Mouse (Mus musculus) kidney, embryonic 14.5 days (tissue): ENCODE measurements at regions not wholly inside any gene's neighbourhood (a gene's known extent, or its start where the extent isn't known, plus 50 kb on each side); places are given as distances from the start of the nearest gene placed in this dataset.

Source experiments
- ATAC-seq: fragments of 200-750 bp; cut with Nextera tagmentation; 2 replicates; pipeline ENCODE4 v1.8.0; 2017; ENCODE audit warnings: moderate number of reproducible peaks, mild to moderate bottlenecking, moderate TSS enrichment, moderate library complexity; ENCODE audit not compliant: low FRiP score, low TSS enrichment
- H3K27ac ChIP-seq: fragments of 300-500 bp; sonication (generic); 2 replicates; pipeline ENCODE4 v1.5.1; 2014; ENCODE audit warnings: low read depth, mild to moderate bottlenecking, low read length, moderate library complexity, mixed read lengths
- H3K27me3 ChIP-seq: fragments of 300-500 bp; sonication (generic); 2 replicates; pipeline ENCODE4 v1.6.1; 2014; ENCODE audit warnings: mild to moderate bottlenecking, low read length; ENCODE audit not compliant: control insufficient read depth, insufficient read depth
- H3K36me3 ChIP-seq: fragments of 300-500 bp; sonication (generic); 2 replicates; pipeline ENCODE4 v1.6.1; 2014; ENCODE audit warnings: low read length, mixed read lengths; ENCODE audit not compliant: control insufficient read depth, insufficient read depth
- H3K4me1 ChIP-seq: fragments of 300-500 bp; sonication (generic); 2 replicates; pipeline ENCODE4 v1.6.1; 2014; ENCODE audit warnings: low read length, mixed read lengths; ENCODE audit not compliant: control insufficient read depth, insufficient read depth
- H3K4me2 ChIP-seq: fragments of 300-500 bp; sonication (generic); replicated peaks from 2 replicates; pipeline ENCODE4 v1.6.1; 2014; ENCODE audit warnings: low read depth, mild to moderate bottlenecking, low read length
- H3K4me3 ChIP-seq: fragments of 300-500 bp; sonication (generic); 2 replicates; pipeline ENCODE4 v1.5.1; 2014; ENCODE audit warnings: mild to moderate bottlenecking, low read length
- H3K9ac ChIP-seq: fragments of 300-500 bp; sonication (generic); 2 replicates; pipeline ENCODE4 v1.6.1; 2014; ENCODE audit warnings: low read depth, mild to moderate bottlenecking, low read length, moderate library complexity
- H3K9me3 ChIP-seq: fragments of 300-500 bp; sonication (generic); 2 replicates; pipeline ENCODE4 v1.6.1; 2016; ENCODE audit warnings: low read length; ENCODE audit not compliant: control insufficient read depth
- WGBS: fragments of 180-500 bp; shearing (Covaris S2); extraction: QIAGEN DNeasy Blood & Tissue Kit; methylation state at CpG from one replicate; pipeline ENCODE4 v1.1.7; 2014; 5-methylcytosine and 5-hydroxymethylcytosine counted together

DNA sequence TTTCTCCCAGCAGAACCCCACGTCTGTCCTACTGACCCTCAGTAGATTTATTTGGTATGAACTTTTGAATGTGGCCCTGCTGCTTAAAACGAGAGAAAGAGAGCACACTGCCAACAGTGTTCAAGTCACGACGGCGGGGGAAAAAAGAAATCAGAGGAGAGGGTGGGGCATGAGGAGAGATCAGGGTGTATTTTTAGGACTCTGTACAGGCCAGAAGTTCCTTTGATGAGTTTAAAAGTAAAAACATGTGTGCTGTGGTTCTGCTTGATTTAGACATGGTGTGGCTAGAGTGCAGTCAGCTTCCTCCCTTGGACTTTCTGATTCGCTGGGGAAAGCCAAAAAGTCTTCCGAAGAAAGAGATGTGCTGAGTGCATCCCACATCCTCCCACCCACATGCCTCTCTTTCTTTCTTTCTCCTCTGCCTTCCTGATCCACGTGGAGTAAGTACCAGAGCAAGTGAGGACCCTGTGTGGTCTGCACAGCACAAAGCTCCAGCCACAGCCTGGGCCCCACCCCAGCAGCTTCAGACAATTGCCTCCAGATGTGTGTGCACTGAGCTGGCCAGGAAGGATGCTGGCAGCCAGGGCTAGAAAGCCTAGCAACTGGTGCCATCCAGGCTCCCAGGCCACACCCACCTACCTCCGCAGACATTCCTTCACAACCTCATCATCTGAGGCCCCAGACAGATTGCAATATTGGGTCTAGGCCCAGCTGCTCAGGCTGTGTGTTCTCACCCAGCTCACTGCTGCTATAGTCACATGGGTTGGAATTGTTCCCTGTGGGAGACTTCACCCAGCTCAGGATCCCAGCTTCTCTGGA lies 78.5 kb upstream of the Cdh5 start:
- H3K4me2 ChIP-seq, result no peak overlapping the region
- H3K9ac ChIP-seq, result no peak overlapping the region
- peak; percentile 71 for ATAC-seq
- no peaks in the 10 kb centered on the region for H3K27me3 ChIP-seq
- no peaks in the 10 kb centered on the region for H3K9me3 ChIP-seq
- WGBS, result 49% methylated on average over 9 of the region's 9 CpGs
- H3K4me3 ChIP-seq, result no peak overlapping the region
- peak overlapping the region; percentile 13; the same call in 1 of the 2 replicates for H3K27ac ChIP-seq
- H3K36me3 ChIP-seq, result no peaks in the 10 kb centered on the region
- no peaks in the 10 kb centered on the region for H3K4me1 ChIP-seq

DNA sequence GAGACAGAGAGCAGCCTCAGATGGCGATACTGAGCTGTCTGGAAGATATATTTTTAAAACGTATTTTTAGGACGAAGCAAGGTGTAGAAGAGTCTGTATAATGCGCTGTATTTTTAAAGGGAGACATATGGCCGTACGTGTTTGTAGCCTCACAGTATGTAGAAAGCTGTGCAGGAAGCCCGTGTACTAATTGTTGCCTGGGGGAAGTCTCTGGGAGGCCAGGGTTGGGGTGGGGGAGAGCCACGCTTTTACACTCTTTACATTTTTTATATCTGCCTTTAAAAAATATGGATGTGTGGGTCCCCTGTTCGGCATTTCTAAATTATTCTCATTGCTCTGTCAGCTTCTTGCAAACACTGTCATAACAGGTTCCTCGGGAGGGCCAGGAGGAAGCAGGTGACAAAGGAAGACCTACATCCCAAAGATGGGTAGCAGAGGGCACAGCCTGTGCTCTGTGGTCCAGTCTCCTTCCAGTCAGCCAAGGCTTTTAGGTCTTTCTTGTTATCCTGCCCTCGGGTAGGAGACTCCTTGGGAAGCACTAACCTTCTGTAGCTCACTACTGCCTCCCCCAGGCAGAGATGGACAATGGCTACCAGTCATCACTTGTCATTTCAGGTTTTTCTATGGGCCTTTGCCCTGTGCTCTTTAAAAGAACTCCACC lies 74.1 kb upstream of the Cdh5 start:
- no peak overlapping the region for H3K4me2 ChIP-seq
- WGBS, result 71% methylated on average over 11 of the region's 11 CpGs
- no peaks in the 10 kb centered on the region for H3K4me1 ChIP-seq
- no peaks in the 10 kb centered on the region for H3K27me3 ChIP-seq
- H3K9me3 ChIP-seq, result peaks cover 16% of the 10 kb centered on the region
- ATAC-seq, result no peak
- H3K4me3 ChIP-seq, result no peak overlapping the region
- no peak overlapping the region for H3K27ac ChIP-seq
- H3K36me3 ChIP-seq, result no peaks in the 10 kb centered on the region
- H3K9ac ChIP-seq, result no peak overlapping the region

DNA sequence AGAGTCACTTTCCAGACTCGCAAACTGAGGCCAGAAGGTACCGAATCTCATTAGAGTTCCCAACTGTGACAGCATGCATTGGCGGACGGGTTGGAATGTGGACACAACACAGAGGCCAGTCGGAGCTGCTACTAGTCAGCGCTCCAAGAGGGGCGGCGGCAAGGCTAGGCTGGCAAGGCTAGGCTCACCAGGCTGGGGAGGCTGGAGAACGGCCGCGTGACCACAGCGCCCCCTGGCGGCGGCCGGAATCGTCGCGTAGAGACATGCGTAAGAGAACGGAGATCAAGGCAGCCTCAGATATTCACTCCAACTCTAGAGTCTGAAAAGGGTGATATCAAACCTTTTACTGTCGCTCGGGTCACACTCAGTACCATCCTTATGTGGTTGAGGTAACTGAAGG lies 72.8 kb upstream of the Cdh5 start:
- H3K4me1 ChIP-seq, result no peaks in the 10 kb centered on the region
- H3K4me3 ChIP-seq, result no peak overlapping the region
- ATAC-seq, result peak; percentile 89
- 3% methylated on average over 22 of the region's 22 CpGs for WGBS
- no peaks in the 10 kb centered on the region for H3K36me3 ChIP-seq
- H3K4me2 ChIP-seq, result no peak overlapping the region; the same call in 1 of the 2 replicates
- no peaks in the 10 kb centered on the region for H3K27me3 ChIP-seq
- peaks cover 16% of the 10 kb centered on the region for H3K9me3 ChIP-seq
- H3K9ac ChIP-seq, result no peak overlapping the region
- no peak overlapping the region for H3K27ac ChIP-seq

DNA sequence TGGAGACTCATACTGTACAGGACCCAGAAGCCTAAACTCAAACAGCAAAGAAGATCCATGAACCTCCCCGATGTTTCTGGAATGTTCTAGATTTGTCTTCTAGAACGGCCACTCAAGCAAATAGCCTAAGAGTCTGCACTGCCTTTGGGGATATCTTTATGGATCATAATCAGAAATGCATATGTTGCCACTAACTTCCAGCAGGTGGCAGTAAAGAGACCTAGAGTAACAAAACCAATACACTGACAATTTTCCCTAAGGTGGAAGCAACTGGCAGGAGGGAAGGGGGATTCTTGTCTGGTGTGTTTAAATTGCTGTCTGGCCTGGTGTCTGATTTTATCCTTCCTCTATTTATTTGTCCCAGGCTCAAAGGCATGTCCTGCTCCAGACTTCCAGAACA lies 69.2 kb upstream of the Cdh5 start:
- Histone ChIP-seq H3K27ac (no peak overlapping the region), H3K9me3 (peaks cover 16% of the 10 kb centered on the region), H3K4me2 (no peak overlapping the region), H3K4me1 (no peaks in the 10 kb centered on the region), H3K27me3 (no peaks in the 10 kb centered on the region), H3K9ac (no peak overlapping the region), H3K36me3 (no peaks in the 10 kb centered on the region), H3K4me3 (no peak overlapping the region)
- no peak for ATAC-seq
- 91% methylated on average over 2 of the region's 2 CpGs for WGBS

DNA sequence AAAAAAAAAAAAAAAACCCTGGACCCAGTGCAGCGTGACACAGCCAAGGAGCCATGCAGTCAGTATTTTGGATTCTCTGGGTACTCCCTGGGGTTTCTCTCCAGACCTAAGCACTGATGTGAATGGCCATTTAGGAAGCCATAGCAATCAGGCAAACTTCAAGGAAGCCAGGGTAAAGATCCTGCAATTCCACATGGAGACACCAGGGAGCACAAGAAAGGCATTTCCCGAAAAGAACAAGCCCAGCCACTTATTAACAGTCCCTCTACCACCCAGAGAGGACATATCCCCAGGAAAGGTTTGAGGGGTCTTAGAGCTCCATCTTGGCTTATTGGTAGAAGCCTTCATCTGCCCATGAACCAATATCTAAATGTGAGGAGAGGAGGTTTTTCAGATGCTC lies 68.3 kb upstream of the Cdh5 start:
- no peak for ATAC-seq
- no peak overlapping the region for H3K4me3 ChIP-seq
- 55% methylated on average over 2 of the region's 2 CpGs for WGBS

GRCm38 (mm10) chr8:104034286-104034685 lies 67.1 kb upstream of the Cdh5 start:
- Histone ChIP-seq H3K27me3 (no peaks in the 10 kb centered on the region), H3K4me1 (no peaks in the 10 kb centered on the region), H3K4me2 (no peak overlapping the region), H3K9ac (no peak overlapping the region), H3K9me3 (peaks cover 16% of the 10 kb centered on the region), H3K36me3 (no peaks in the 10 kb centered on the region), H3K4me3 (no peak overlapping the region), H3K27ac (no peak overlapping the region)
- 66% methylated on average over 3 of the region's 3 CpGs for WGBS
- no peak for ATAC-seq

More for the DNA sequence above, 68.3 kb upstream of the Cdh5 start:
- Histone ChIP-seq H3K27ac (no peak overlapping the region), H3K4me1 (no peaks in the 10 kb centered on the region), H3K27me3 (no peaks in the 10 kb centered on the region), H3K36me3 (no peaks in the 10 kb centered on the region), H3K9ac (no peak overlapping the region), H3K9me3 (peaks cover 16% of the 10 kb centered on the region), H3K4me2 (no peak overlapping the region)

DNA sequence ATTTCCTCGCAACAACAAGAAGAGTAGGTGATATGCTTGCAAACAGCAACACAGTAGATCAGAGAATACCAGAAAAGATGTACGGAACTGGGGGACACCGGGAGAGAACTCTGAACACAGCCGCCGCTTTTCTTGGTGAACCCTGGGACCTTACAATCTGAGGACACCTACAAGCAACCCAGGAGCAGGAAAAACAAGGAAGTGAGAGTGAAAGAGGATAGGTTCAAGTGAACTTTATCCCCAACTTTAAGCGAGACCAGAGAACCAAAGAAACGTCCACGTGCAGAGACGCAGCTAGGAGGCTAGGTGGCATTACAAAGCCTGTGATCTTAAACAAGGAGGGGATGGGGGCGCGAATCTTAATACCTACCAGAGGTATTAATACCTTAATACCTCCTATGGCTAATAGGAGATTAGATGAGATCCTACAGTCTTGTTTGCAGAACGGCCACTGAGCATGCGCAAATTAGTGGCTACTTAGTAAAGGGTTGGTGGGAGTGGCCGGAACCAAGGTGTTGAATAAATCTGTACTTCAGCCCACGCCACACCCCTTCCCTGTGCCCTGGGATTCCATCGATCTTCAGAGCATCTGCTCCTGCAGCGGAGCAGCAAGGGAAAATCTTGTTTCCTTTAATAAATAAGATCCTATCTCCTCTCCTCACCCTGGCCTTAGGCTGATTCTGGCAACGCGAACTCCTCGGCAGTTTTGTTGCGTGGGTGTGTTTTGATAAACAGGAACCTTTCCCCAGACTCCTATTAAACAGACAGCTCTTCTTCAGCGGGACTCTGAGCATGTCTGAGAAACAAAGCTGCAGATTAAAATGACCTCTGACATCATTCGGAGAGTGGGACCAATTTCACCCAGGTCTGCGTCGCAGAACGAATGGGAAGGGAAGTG lies 64.6 kb upstream of the Cdh5 start:
- Histone ChIP-seq H3K4me1 (no peaks in the 10 kb centered on the region), H3K9ac (no peak overlapping the region), H3K9me3 (peaks cover 3% of the 10 kb centered on the region; the same call in 1 of the 2 replicates), H3K4me3 (no peak overlapping the region), H3K36me3 (no peaks in the 10 kb centered on the region), H3K4me2 (no peak overlapping the region), H3K27ac (no peak overlapping the region), H3K27me3 (no peaks in the 10 kb centered on the region)
- WGBS, result 74% methylated on average over 26 of the region's 26 CpGs
- ATAC-seq, result no peak

DNA sequence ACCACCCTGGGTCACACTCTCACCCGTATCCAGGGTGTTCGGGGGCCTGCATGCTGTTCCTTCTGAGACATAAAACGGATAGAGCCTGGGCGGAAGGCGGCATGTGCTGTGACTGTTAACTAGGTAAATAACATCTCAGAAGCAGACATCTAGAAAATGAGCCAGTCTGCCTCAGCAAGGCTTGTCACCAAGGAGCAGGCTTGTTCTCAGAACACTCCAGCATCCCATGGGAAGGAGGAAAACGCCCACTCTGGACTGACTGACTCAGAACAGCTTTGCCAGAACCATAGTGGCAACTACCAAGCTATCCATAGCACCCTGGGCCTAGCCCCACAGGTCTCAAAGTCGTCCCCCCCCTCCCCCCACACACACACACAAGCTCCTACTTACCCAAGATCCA lies 63.8 kb upstream of the Cdh5 start:
- Histone ChIP-seq H3K4me3 (no peak overlapping the region), H3K9ac (no peak overlapping the region), H3K36me3 (no peaks in the 10 kb centered on the region), H3K4me2 (no peak overlapping the region), H3K9me3 (no peaks in the 10 kb centered on the region; the same call in 1 of the 2 replicates), H3K4me1 (peaks cover 4% of the 10 kb centered on the region), H3K27me3 (no peaks in the 10 kb centered on the region), H3K27ac (no peak overlapping the region)
- no peak for ATAC-seq
- 78% methylated on average over 7 of the region's 7 CpGs for WGBS
